Mouse (Mus musculus): ENCODE measurements at regions not wholly inside any gene's neighbourhood (a gene's known extent, or its start where the extent isn't known, plus 50 kb on each side); places are given as distances from the start of the nearest gene placed in this dataset.

DNA sequence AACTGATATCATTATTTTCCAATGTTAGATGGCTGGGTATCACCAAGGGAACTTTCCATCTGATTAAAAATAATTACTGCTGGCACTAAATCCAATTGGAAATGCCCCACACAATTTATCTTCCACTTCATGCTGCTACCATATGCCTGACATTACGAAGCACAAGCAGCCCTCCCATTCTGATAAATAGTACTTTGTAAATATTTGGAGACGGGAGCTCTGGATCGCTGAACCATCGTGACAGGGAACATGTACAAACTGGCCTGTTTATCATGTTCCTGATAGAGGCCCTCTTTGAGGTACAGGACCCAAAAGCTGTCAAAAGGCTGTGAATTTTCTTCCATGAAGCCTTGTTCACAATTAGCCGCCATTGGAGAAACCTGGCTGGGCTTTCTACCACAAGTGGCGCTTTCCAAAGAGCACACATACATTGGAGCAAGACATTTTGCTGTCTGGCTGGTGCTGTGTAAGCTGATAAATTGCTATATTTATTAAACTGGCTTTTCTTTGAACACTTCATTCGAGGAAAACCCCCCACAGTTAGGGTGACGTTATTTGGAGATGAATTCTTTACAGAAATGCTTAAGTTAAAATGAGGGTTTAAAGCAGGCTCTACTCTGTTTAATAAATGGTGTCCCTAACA lies 96.5 kb upstream of the Peli2 start:
- TF ChIP-seq POLR2A (IDR thresholded peaks at IDR 0.05; ENCODE audit: borderline replicate concordance, control insufficient read depth, low read depth, low read length): no peak
- no peak for TF ChIP-seq CTCF (IDR thresholded peaks at IDR 0.05; ENCODE audit: control insufficient read depth, insufficient read depth, low read length)
- 84% methylated on average over 8 of the region's 8 CpGs for WGBS
- Histone ChIP-seq H3K4me3 (replicated peaks; ENCODE audit: control insufficient read depth, low read depth, low read length) (no peak overlapping the region), H3K4me1 (ENCODE audit: control insufficient read depth, insufficient read depth, low read length) (no peaks in the 10 kb centered on the region), H3K27ac (ENCODE audit: control insufficient read depth, insufficient read depth, low read depth, low read length, poor library complexity) (no peak overlapping the region)

DNA sequence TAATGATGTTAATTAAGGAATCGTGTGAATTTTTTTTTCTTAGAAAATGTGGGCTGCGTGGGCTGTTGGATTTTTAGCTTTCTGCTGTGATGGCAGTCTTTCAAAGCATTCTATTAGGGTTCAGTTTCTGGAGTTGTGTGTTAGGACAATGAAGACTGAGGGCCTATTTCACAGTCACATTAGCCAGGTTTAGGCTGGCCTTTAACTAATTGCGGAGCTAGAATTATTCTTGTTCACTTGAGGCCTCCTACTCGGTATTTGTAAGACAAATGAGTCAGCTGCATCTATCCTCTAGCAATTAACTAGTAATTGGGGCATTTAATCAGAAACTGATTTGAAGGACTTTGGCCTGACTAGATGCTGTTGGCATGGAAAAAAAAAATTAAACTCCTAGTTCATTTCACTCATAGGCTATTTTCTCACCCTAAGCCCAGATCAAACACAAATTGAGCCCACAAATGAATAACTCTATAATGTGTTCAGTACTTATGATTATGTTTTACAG lies 81.3 kb upstream of the Peli2 start:
- 79% methylated on average over 4 of the region's 4 CpGs for WGBS
- no peak overlapping the region for H3K4me3 ChIP-seq (replicated peaks; ENCODE audit: control insufficient read depth, low read depth, low read length)

DNA sequence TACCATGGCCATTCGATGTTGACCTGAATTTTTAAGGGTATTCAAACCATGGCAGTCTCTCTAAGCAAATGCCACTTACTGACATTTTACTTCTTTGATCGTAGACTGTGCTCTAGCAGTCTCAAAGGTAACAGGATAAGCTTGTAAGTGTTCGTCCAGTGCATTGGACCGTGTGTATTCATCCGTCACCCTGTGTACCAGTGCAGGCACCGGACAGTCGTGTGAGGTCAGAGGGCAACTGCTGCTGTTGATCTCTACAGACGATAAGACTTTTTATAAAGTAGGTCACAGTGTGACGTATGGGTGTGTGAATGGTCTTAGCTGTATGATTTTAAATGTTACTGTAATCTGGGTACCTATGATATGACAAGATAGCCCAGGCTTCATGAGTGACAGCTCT lies 74.5 kb upstream of the Peli2 start:
- WGBS: 82% methylated on average over 9 of the region's 9 CpGs

More for the DNA sequence above, 81.3 kb upstream of the Peli2 start:
- TF ChIP-seq CTCF (IDR thresholded peaks at IDR 0.05; ENCODE audit: control insufficient read depth, insufficient read depth, low read length) (no peak), POLR2A (IDR thresholded peaks at IDR 0.05; ENCODE audit: borderline replicate concordance, control insufficient read depth, low read depth, low read length) (no peak)
- Histone ChIP-seq H3K27ac (ENCODE audit: control insufficient read depth, insufficient read depth, low read depth, low read length, poor library complexity) (no peak overlapping the region), H3K4me1 (ENCODE audit: control insufficient read depth, insufficient read depth, low read length) (no peaks in the 10 kb centered on the region)

DNA sequence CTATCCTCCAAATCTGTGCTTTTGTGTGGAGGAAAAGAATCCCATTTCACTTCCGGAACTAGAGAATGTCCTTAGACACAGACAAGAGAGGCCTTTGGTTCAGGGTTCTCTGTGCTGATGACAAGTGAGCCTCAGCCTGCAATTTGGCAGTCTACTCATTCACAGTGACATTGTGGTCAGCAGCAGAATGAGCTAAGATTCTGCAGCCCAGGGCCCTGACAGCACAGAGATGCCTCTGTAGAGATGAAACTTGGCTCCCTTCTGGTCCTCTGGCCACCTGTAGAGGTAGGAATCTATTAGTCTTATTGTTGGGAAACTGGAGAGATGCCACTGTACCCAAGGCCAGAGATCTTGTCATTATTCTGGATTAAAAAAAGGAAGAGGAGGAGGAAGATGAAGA lies 73.8 kb upstream of the Peli2 start:
- H3K27ac ChIP-seq (ENCODE audit: control insufficient read depth, insufficient read depth, low read depth, low read length, poor library complexity): no peak overlapping the region
- H3K4me3 ChIP-seq (replicated peaks; ENCODE audit: control insufficient read depth, low read depth, low read length): no peak overlapping the region
- TF ChIP-seq CTCF (IDR thresholded peaks at IDR 0.05; ENCODE audit: control insufficient read depth, insufficient read depth, low read length): no peak
- TF ChIP-seq POLR2A (IDR thresholded peaks at IDR 0.05; ENCODE audit: borderline replicate concordance, control insufficient read depth, low read depth, low read length): no peak
- 85% methylated on average over 1 of the region's 1 CpGs for WGBS
- no peaks in the 10 kb centered on the region for H3K4me1 ChIP-seq (ENCODE audit: control insufficient read depth, insufficient read depth, low read length)

More for the DNA sequence above, 74.5 kb upstream of the Peli2 start:
- Histone ChIP-seq H3K4me3 (replicated peaks; ENCODE audit: control insufficient read depth, low read depth, low read length) (no peak overlapping the region), H3K27ac (ENCODE audit: control insufficient read depth, insufficient read depth, low read depth, low read length, poor library complexity) (no peak overlapping the region), H3K4me1 (ENCODE audit: control insufficient read depth, insufficient read depth, low read length) (no peaks in the 10 kb centered on the region)
- TF ChIP-seq CTCF (IDR thresholded peaks at IDR 0.05; ENCODE audit: control insufficient read depth, insufficient read depth, low read length): no peak
- TF ChIP-seq POLR2A (IDR thresholded peaks at IDR 0.05; ENCODE audit: borderline replicate concordance, control insufficient read depth, low read depth, low read length): no peak

DNA sequence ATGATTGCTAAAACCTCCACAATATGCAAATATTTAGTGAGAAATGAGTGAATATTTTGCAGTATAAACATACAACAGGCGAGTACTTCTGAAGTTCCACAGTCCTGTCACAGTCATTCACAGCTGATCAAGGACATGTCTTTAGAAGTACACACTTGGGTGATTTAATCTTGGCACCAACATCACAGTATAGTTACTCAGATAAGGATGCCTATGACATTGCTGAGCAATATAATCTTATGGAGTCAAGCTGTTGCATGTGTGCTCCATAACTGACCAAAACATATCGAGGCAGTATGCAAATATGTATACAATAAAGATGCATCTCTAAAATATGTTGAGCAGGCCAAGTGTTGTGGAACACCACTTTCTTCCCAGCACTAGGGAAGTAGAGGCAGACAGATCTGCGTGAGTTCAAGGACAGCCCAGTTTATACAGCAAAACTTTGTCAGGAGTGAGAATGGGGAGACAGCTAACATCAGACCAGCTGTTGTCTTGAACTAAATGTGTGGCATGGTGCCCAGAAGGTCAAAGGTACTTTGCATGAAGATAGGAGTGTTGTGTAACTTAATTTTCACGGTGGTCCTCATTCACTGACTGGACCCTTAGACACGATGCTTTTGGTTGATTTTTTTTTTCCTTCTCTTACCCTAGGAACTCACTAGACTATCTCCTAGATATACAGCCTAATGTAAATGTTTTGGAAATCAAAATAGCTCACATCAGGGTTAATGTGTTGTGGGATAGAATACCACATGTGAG lies 70.7 kb upstream of the Peli2 start:
- Histone ChIP-seq H3K4me1 (ENCODE audit: control insufficient read depth, insufficient read depth, low read length) (no peaks in the 10 kb centered on the region), H3K4me3 (replicated peaks; ENCODE audit: control insufficient read depth, low read depth, low read length) (no peak overlapping the region), H3K27ac (ENCODE audit: control insufficient read depth, insufficient read depth, low read depth, low read length, poor library complexity) (no peak overlapping the region)
- 74% methylated on average over 5 of the region's 5 CpGs for WGBS
- no peak for TF ChIP-seq CTCF (IDR thresholded peaks at IDR 0.05; ENCODE audit: control insufficient read depth, insufficient read depth, low read length)
- no peak for TF ChIP-seq POLR2A (IDR thresholded peaks at IDR 0.05; ENCODE audit: borderline replicate concordance, control insufficient read depth, low read depth, low read length)

DNA sequence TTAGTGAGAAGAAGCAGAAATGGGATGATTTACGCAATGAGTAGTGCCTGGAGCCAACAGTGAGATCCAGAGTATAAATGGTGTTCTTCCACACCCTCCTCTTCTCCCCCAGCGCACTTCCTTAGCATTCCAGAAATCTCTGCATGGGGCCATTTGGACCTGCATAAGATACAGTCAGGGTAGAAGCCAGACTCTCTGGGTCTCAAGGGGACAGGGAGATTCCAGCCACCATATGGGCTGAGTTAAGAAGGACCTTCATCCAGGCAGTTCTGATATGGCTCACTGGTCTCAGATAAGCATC lies 70.2 kb upstream of the Peli2 start:
- Histone ChIP-seq H3K4me1 (ENCODE audit: control insufficient read depth, insufficient read depth, low read length) (no peaks in the 10 kb centered on the region), H3K27ac (ENCODE audit: control insufficient read depth, insufficient read depth, low read depth, low read length, poor library complexity) (no peak overlapping the region), H3K4me3 (replicated peaks; ENCODE audit: control insufficient read depth, low read depth, low read length) (no peak overlapping the region)
- WGBS: 81% methylated on average over 2 of the region's 2 CpGs
- no peak for TF ChIP-seq POLR2A (IDR thresholded peaks at IDR 0.05; ENCODE audit: borderline replicate concordance, control insufficient read depth, low read depth, low read length)
- TF ChIP-seq CTCF (IDR thresholded peaks at IDR 0.05; ENCODE audit: control insufficient read depth, insufficient read depth, low read length): no peak

DNA sequence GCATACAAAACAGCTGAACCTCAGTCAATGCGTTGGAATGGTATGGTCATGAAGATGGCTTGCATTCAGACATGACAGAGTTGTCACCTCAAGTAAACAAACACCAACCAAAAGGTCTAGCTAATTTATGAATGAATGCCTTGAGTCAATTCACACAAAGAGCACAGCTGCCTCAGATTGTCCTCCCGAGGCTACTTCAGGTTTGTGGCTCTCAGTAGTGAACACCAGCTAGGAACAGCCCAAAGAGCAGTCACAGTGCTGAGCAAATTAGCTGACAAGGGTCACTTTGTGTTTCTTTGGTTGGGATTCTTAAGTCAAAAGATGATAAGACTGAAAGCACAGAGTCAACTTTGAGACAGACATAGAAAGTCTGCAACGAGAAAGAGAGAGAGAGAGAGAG lies 68.7 kb upstream of the Peli2 start:
- 72% methylated on average over 3 of the region's 3 CpGs for WGBS
- no peak overlapping the region for H3K4me3 ChIP-seq (replicated peaks; ENCODE audit: control insufficient read depth, low read depth, low read length)
- TF ChIP-seq CTCF (IDR thresholded peaks at IDR 0.05; ENCODE audit: control insufficient read depth, insufficient read depth, low read length) (no peak), POLR2A (IDR thresholded peaks at IDR 0.05; ENCODE audit: borderline replicate concordance, control insufficient read depth, low read depth, low read length) (no peak)
- no peaks in the 10 kb centered on the region for H3K4me1 ChIP-seq (ENCODE audit: control insufficient read depth, insufficient read depth, low read length)
- no peak overlapping the region for H3K27ac ChIP-seq (ENCODE audit: control insufficient read depth, insufficient read depth, low read depth, low read length, poor library complexity)

DNA sequence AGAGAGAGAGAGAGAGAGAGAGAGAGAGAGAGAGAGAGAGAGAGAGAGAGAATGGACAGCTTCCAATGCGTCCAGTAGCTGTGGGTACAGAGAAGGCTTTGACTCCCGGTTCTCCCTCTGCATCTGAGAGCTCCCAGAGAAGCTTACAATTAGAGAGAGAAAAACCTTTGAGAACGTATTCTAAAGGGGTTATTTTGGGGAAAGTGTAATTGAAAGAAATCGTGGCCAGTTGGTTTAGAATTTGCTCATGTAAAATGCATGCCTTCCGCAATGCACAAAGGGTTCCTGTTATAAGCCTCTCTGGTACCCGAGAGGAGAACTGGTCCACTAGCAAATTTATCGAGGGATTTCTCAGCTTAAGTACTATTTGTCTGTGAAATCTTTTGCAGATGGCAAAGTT lies 68.2 kb upstream of the Peli2 start:
- no peaks in the 10 kb centered on the region for H3K4me1 ChIP-seq (ENCODE audit: control insufficient read depth, insufficient read depth, low read length)
- no peak overlapping the region for H3K27ac ChIP-seq (ENCODE audit: control insufficient read depth, insufficient read depth, low read depth, low read length, poor library complexity)
- no peak overlapping the region for H3K4me3 ChIP-seq (replicated peaks; ENCODE audit: control insufficient read depth, low read depth, low read length)
- 74% methylated on average over 7 of the region's 7 CpGs for WGBS
- TF ChIP-seq POLR2A (IDR thresholded peaks at IDR 0.05; ENCODE audit: borderline replicate concordance, control insufficient read depth, low read depth, low read length) (no peak), CTCF (IDR thresholded peaks at IDR 0.05; ENCODE audit: control insufficient read depth, insufficient read depth, low read length) (no peak)

All from bone marrow, adult 2 months (tissue).